Mouse (Mus musculus) retina, postnatal 1 day (tissue): ENCODE measurements around the gene Mdk.

Source experiments
- DNase-seq: peaks from one replicate; pipeline ENCODE4 v3.0.0-alpha.2; 2012

Mdk gene

DNA sequence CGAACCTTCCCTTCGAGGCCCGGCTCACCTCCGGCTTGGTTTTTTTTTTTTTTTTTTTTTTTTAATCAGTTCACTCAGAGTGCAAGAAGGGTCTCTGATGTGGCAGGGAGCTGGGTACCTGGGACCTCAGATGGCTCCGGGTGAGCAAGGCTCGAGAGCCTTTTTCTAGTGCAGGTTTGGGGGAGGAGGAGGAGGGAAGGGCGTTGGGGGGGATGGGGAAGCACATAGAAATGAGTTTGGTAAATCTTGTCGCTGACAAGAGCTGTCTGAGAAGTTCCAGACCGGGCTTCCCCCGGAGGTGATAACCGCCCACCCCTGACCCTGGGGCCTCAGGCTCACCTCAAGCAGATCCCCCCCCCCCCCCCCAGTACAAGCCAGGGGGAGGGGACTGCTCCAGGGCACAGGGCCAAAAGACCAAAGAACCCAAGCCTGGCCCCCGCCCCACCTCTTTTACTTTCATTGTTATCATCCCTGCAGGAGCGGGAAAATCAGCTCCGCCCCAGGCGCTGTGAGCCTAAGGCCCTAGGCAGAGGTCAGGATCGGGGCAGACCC is at the start of gene Mdk:
TSS of gene Mdk (minus strand) at position 138 of the 552 bp plus-strand sequence.
- peak; percentile 75 for DNase-seq

DNA sequence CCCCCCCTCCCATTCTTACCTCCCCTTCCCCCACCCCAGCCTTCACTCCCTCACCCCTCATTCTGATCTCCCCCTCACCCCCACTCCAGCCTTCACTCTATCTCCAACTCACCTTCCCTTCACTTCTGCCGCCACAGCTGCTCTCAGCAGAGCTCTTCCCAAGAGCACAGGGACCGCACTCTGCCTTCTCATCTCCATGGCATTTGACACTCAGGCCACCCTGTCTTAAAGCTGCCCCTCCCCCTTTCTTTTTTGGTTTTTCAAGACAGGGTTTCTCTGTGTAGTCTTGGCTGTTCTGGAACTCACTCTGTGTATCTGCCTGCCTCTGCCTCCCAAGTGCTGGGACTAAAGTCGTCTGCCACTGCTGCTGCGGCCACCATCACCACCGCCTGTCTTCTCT is 48.7 kb upstream of the Mdk start:
- DNase-seq, result no peak

DNA sequence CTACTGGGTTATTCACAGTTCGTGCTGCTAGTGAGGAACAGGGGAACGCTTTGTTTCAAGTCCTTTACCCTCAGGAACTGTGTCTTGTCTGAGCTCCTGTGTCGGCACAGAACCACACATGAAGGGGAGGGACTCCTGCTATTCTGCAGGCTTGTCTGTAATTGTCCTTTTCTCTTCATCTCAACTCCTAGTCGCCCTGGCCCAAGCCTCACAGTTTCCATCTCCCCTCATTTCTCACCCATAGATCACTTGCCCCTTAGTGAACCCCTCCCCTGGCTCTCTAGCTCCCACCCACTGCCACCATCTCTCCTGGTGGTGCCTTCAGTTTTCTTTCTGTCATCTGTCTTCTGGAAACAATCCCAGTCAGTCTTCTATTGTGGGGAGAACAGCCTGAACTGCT is 48.1 kb upstream of the Mdk start:
- peak; percentile 45 for DNase-seq

DNA sequence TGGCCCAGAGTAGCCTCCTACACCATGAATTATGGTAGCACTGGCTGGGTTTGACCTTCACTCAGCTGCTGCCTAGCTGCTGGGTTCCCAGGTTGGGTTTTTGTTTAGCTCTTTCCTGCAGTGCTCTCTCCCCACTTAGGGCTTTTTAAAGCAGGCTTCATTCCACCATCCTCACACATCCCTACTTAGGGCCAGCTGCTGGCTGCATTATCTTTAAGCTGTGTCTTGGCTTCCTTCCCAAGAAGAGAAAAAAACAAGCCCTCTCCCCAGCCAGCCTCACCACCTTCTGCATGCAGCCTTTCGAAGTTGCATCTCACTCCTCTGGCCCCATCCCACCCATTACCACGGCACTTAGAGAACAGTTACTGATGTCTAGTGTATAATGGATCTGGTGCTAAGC is 46.5 kb upstream of the Mdk start:
- DNase-seq, result no peak

DNA sequence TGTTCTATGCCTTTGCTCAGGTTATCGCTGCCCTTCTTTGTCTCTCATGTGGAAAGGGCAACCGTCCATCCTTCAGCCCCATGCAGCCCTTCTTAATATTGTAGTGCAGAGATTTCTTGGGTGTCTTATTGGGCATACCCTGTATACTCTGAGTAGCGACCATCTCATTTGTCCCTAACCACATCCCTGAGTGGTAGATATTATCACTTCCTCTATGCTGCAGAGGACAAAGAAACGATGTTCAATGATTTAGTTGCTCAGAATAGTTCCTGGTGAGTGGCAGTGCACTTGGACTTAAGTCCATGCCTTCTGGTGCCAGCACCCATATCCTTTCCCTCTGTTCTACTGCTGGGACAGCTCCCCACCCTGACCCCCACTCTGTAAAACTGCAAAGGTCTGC is 45.9 kb upstream of the Mdk start:
- no peak for DNase-seq

DNA sequence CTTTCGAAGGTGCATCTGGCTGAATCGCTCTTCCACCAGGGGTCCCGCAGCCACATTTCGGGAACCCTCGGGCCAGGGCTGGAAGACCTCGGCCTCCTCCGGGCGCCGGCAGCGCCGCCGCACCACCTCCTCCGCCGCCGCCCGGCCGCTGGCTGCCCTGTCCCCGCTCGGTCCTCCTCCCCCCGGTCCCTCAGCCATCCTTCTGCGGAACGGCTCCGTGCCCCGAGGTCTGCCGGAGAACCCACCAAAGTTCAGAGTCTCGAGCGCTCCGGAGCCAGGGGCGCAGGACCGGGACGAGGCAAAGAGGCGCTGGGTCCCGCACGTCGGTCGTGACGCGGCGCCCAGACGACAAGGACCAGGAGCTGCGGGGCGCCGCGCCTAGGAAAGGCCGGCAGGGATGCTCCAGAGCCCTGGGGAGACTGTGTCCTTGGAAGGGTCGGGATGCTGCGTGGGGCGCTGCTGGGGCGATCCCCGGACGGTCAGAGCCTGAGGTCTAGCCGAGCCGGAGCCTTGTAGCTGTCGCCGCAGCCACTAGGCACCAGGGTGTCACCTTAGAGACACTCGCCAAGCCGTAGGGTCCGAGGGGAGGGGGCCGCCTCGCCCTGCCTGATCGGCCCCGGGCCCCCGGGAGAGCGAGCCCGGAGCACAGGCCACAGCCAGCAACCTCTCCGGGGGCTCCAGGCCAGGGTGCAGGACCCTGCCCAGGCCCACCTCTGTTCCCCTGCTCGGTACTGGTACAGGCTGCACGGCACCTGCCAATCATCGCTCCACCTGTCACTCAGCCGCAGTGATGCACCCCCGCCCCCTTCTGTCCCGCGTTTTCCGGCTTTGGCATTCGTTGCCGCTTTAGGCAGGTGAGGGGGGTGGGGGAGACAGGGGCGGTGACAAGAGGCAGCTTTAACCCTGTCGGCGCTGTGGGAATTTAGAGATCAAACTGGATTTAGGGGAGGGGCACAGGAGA is 43.8 kb upstream of the Mdk start, which contains the start of gene Dgkz:
TSS of gene Dgkz (minus strand) at position 284 of the 961 bp plus-strand sequence.
- DNase-seq, result peak; percentile 49

DNA sequence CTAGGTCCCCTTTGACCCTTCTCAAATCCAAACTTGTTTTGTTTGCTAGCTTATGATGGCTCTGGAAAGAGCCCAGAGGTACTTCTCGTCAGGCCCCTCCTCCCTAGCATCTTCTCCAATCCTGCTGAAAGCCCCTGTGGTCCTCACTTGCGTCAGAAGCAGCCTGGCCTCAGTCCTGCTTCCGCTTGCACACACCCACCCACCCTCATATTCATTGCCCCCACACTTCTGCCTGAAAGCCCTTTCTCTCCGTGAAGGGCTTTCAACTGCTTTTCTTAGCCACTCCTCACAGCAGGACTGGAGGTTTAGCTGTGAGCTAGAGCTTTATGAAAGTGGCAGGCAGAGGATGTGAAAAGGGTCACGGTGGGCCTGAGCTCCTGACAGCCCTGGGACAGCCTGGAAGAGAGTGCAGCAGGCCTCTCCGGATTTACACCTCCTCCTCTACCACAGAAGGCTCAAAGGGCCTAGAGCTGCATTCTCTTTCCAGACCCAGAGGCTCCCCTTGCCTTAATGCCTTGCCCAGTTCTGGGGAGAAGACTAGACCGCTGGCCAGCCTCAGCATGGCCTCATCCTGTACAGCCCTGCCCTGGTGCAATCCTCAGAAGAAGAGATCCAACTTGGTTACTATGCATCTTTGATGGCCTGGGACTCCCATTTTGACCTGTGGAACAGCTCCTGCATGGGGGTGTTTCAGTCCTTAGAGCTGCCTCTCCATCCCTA is 41.5 kb upstream of the Mdk start:
- no peak for DNase-seq

DNA sequence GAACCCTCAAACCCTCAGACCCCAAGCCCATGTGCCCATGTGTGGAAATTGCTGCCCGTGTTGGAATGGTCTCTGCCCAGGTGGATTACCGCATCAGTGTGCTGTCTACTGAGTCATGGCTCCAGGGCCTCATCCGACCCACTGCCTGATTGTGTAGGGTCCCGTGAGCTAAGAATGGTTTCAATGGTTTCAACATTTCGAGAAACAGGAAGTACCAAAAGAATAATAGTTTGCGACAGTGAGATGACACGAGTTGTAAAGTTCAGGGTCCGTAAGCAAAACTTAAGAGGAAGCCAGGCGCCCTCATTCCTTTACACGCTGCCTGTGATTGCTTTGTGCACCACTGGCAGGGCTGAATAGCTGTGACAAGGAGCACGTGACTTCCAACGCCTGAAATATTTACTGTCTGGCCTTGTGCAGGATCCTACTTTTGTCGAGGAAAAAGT is 40.0 kb upstream of the Mdk start:
- DNase-seq, result peak; percentile 38

DNA sequence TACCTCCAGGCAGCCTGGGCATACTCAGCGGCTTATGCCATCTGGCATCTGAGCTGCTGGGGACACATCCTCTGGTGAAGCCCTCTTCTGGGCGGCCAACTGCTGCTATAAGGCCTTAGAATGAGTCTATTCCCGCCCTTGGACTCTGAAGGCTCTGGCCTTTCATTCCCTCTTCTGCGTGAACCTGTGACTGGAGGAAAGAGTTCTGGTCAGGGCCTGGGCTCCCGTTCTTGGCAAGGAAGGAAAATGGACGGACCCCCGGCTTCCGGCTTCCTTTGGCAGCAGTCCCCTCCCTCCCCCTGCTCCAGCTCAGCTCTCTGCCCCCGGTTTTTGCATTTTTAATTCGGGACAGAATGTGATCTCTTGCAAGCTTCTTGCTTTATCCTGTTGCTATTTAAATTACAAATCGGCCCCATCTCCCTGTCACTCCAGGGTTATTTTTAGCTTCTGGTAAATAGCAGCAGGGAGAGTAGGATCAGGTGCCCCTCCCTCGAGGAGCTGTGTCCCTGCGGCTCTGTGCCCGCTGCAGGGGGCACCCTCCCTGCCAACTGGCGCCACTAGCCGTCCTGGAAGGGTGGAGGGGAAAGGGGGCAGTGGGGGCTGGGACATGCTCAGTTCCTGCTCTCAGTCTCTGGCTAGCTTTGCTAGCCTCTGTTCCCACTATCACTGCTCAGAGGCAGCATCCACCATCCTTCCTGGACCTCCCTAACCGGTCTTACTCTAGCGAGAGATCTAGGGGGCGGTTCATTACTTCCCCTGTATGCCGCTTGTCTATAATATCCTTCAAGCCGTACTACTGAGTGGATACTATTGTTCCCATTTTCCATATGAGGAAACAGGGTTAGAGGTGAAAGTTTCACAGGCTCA is 39.4 kb upstream of the Mdk start:
- peak; percentile 60 for DNase-seq

DNA sequence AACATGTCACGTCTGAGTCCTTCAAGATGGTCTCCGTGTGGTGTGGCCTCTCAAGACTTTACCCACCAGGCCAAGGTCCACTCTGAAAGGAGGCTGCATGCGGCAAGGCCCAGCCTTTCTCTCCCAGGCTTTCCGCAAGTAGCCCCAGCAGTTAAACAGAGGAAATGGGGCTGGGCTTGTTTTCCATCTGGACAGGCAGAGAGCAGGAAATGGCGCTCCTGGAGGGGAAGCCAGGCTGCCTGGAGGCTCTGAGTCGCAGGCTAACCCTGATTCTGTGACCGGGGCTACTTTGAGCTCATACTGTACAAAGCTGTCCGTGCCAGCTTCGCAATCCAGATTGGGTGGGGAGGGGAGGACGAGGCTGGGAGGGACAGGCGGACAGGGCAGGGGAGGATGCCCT is 35.9 kb upstream of the Mdk start:
- no peak for DNase-seq

DNA sequence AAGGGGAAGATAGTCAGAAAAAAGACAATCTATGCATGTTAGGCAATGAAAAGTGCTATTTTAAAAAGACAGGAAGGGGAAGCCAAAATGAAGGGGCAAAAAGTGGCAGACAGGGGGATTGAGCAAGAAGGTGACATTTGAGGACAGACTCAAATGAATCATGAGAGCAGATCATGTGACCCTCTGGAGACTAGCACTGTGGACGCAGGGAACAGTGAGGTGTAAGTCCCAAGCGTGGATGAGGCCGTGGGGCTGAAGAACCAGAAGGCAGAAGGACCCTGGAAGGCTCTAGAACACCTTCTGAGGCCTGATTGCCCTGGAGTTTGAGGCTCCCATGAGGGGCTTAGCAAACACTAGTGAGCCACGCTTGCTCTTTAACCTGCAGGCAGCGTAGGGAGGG is 34.3 kb upstream of the Mdk start:
- no peak for DNase-seq

DNA sequence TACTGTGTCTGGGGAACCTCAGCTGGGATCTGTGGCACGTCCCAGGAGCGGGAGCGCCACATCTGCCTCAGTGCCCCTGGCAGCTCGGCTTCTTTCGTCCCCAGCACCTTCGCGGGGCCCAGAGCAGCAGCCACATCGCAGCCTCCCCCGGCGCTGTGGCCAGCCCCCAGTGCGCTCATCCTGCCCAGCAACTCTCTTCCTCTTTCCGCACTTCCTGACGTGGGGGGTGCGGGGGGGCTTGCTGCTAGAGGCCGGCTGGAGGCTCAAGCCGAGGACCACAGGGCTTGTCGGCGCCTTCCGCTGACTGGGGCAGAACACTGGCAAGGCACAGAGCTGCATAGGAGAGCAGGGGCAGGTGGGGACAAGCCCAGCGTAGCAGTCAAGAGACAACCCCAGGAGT is 33.3 kb upstream of the Mdk start:
- DNase-seq, result no peak

DNA sequence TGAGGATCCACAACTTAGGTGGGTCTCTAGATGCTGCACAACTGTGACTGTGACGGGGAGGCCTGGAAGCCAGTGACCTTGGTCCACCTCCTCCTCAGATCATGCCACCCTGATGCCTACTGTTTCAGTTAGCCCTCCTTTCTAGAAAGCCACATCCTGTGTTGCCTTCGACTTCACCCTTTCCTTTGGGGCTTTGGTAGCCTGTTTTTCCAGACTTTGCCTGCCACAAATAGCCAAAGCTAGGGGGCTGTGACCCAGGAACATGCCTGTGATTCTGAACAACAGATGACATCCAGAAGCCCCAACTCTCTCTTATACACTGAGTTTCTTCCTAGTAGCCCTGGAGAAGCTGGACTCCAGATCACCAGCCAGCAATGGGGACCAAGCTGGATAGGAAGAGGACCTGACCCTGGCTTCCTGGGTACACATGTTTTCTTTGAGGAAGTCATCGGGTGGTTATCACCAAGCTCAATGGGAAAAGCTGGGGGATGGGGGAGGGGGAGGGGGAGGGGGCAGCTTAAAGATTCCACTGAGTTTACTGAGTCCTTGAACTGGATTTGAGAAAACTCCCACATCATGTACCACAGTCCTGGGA is 32.6 kb upstream of the Mdk start:
- DNase-seq, result no peak

DNA sequence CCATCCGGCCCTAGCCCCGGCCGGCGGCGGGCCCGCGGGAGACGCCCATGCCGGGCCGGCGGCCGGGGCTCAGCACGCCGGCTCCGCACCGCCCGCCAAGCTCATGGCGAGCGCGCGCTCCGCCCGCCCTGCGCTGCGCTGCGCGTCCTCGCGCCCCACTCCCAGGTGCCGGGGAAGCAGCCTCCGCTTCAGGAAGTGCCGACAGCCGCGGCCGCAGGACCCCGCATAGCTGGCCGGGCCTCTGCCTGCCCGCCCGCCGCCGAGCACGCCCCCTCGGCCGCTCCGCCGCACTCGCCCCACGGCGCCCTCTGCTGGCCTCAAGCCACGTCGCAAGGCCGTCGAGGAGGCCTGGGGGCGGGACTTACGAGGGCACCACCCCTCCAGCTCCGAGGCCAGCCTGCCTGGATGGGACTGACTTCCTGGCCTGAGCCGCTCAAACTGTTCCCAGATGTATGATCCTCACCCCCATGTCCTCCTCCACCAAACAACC is 31.4 kb upstream of the Mdk start:
- DNase-seq, result peak; percentile 95

DNA sequence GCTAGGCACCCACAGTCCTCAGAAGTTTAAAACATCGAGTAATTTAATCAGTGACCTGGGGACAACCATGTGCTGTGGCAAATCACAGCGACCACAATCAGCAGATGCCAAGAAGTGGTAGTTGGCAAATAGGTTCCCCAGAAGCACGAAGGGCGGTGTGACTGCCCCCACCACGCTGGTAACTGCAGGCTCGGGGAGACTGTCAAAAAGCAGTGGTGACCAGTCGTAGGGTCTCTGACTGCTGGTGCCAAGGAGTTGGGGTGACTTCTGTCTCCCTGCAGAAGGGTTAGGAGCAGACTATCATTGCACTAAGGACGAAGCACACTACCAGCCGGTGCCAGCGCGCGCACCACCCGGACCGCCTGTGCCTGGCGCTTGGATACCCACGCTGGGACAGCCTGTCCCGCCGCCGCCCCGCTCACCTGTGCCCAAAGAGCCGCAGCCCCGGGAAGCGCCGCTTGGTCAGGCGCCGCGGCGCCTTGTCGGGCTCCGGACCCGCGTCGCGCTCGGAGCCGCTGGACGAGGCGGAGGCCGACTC is 30.8 kb upstream of the Mdk start:
- no peak for DNase-seq

DNA sequence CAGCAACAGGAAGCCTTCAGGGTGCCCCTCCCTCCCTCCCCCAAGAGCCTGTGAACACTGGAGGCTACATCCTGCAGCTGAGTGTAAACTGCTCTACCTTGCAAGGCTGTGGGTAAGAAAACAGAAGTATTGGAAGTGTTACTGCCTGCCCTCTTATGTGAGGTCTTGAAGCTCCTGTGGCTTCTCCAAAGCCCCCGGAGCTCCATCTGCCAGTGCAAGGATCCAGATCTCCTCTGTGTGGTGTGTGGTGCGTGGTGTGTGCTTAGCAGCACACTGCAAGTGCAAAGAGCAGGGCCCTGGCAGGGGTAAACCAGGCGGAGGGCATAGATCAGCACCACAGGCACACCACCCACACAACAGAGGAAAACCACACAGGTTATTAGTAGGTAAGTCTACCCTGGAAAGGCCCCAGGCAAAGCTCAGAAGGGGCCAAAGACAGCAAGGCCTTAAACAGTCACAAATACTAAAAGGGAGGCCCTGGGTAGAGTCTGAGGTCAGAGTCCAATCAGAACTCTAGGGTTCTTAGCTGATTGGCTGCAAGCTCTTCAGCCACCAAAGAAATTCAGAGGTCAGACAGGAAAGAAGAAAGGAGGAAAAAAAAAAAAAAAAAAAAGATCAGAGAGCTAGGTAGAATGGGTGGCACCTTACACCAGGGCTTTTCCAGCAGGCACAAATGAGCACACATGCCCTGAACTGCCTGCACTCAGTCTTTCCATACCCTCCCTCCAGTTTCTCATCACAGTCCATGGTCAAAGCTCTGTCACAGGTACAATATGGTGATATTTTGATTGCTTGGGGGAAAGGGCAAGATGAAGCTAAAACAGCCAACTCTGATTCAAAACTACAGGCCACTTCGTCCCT is 30.0 kb upstream of the Mdk start:
- DNase-seq, result no peak

DNA sequence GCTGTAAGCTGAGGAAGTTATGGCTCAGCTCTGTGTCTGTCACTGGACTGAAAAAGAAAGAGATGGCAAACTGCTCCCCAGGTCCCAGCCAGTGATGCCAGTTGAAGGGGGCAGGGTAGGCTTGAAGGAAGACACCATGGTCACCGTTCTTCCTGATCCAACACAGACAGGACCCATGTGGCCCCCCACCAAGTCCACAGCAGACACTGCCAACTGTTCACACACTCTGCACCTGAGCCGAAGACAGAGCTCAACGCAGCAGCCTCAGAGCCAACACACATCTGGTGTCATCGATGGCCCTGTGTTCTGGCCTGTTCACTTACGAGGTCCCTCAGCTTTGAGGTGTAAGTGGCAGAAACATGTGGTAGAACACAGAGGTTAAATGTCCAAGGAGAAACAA is 28.4 kb upstream of the Mdk start:
- no peak for DNase-seq

DNA sequence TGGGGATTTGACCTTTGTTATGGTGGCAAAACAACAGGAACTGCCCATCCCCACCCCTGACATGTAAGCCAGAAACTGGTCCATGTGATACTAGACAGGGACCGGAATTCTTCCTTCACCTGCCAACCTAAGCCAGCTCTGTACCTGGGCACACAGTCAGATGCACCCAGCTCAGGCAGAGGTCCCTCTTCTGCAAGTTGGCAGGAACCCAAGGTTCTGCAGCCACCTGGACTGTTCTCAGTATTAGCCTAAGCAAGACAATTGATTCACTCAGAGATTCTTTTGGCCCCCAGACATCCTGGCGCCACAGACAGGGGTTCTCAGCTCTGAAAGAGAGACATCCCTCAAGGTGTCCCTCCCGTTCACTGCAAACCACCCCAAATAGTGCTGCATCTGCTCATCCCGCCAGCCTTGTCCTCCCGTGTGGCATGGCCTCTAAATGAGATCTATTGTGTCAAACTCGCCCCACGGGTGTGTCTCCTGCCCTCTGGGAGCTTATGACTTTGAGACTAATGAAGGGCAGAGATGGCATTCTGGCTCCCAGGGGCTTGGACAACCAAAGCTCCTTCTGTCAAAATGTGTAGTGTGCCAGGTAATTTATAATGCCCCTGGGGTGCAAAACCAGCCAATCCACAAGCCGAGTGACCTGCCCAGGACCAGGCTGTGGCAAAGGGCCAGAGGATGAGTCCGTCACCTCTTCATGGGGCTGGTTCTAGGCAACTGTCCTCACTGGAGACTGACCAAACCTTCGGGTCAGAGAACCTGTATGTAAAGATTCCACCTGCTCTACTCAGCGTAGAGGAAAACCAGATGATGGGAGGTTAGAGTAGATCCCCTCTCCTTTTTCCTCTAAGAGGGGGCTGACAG is 27.7 kb upstream of the Mdk start:
- no peak for DNase-seq

DNA sequence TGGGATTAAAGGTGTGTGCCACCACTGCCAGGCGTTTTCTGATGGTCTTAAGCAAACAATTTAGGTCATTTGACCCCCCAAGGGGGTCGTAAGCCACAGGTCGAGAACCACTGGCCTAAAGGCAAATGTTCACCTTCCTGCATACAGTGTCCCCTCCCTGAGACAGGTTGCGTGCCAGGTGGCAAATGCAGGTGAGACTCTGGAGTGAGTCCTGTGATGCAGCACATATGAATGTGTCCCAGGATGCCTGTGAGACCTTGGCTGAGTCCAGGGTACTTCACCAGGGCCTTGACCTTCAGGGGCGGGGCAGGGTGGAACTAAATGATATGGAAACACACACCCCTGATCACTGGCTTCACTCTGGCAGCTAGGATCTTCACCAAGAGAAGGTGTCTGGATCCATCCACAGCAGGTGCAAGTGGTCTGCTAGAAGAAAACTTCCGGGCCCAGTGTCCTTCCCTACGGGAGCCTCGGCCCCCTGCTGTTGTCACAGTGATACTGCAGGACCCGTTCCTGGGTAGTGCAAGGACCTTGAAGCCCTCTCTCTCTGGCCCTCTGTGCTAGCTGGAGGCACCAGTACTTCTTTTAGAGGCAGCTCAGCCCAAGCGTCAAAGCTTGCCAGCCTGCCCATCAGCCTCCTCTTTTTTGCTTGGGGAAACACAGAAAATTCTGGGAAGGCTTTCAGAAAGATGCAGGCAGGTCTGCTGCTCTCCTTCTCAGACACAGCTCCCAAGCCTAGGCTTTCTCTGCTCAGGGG is 26.8 kb upstream of the Mdk start:
- peak; percentile 81 for DNase-seq
